Mouse (Mus musculus): ENCODE measurements around the gene Hectd4.

DNA sequence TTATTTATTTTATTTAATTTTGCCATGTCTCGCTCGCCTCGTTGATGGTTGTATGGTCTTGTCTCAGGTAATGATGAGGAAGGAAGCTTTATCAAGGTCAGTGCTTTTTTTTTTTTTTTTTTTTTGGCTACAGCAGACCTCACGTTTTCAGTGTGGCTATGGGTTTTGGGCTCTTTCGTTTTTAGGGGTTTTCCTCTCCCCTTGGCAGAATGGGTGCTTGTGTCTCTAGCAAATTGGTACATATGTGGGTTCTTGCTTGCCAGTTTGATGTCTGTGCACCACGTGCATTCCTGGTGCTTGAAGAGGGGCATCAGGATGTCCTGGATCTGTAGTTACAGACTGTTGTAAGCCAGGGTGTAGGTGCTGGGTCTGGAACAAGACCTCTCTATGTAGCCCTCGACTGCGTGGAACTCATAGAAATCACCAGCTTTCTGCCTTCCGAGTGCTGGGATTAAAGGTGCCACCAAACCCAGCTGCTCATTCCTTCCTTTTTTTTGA is 179.0 kb downstream of the Hectd4 start:
- TF ChIP-seq CTCF (IDR thresholded peaks at IDR 0.05; ENCODE audit: extremely low read depth, insufficient read length, insufficient replicate concordance, low read depth, low read length) (no peak), POLR2A (IDR thresholded peaks at IDR 0.05; ENCODE audit: low read depth, low read length) (no peak)

Data from small intestine, adult 2 months (tissue).